Mouse (Mus musculus): Measurements from ENCODE around the gene Atp2a3. TPM values are rescaled to one million over a fixed set of nuclear protein-coding genes. Genes with fewer than 3 reads are reported as not detected.
A peak's percentile ranks its signal among the peaks of the same experiment; 100 is the strongest.

Gene Atp2a3
- polyA plus RNA-seq (2011; ENCODE audit: insufficient read depth, insufficient read length, low read depth, missing spikeins) = 3.6 and 3.7 TPM in 2 replicates

GRCm38 (mm10) chr11:72961072-72961980 lies at the start of gene Atp2a3:
Atp2a3 (plus strand) TSS chr11:72961169.
- Histone ChIP-seq H3K4me3 (ENCODE audit: low read depth, low read length) (peak within 1 kb of the TSS; percentile 63), H3K9ac (ENCODE audit: low read depth, poor library complexity, severe bottlenecking) (peak within 1 kb of the TSS; percentile 7), H3K4me1 (ENCODE audit: control insufficient read depth, insufficient read depth, low read length) (peaks cover 2% of the 10 kb centered on the region), H3K27ac (ENCODE audit: insufficient read depth, low read length) (no peak within 1 kb of the TSS), H3K36me3 (ENCODE audit: control insufficient read depth, insufficient read depth, low read length, poor library complexity, severe bottlenecking) (no peaks in the 10 kb centered on the region), H3K27me3 (ENCODE audit: control insufficient read depth, insufficient read depth, low read length, poor library complexity, severe bottlenecking) (no peaks in the 10 kb centered on the region), H3K9me3 (replicated peaks; ENCODE audit: control insufficient read depth, insufficient read depth, low read length, poor library complexity, severe bottlenecking) (no peaks in the 10 kb centered on the region)
- no peak for TF ChIP-seq EP300 (IDR thresholded peaks at IDR 0.05; ENCODE audit: insufficient read depth, low read depth, low read length)
- TF ChIP-seq POLR2A (IDR thresholded peaks at IDR 0.05; ENCODE audit: insufficient read depth, low read length) = no peak
- TF ChIP-seq CTCF (IDR thresholded peaks at IDR 0.05; ENCODE audit: low read depth, low read length) = no peak

GRCm38 (mm10) chr11:72917299-72917996 lies 43.5 kb upstream of the Atp2a3 start:
- Histone ChIP-seq H3K27me3 (ENCODE audit: control insufficient read depth, insufficient read depth, low read length, poor library complexity, severe bottlenecking) (no peaks in the 10 kb centered on the region), H3K27ac (ENCODE audit: insufficient read depth, low read length) (no peak overlapping the region), H3K9me3 (replicated peaks; ENCODE audit: control insufficient read depth, insufficient read depth, low read length, poor library complexity, severe bottlenecking) (no peaks in the 10 kb centered on the region), H3K4me1 (ENCODE audit: control insufficient read depth, insufficient read depth, low read length) (no peaks in the 10 kb centered on the region), H3K9ac (ENCODE audit: low read depth, poor library complexity, severe bottlenecking) (no peak overlapping the region), H3K36me3 (ENCODE audit: control insufficient read depth, insufficient read depth, low read length, poor library complexity, severe bottlenecking) (peaks cover 6% of the 10 kb centered on the region; the same call in 1 of the 2 replicates), H3K4me3 (ENCODE audit: low read depth, low read length) (no peak overlapping the region)
- TF ChIP-seq CTCF (IDR thresholded peaks at IDR 0.05; ENCODE audit: low read depth, low read length) (no peak), EP300 (IDR thresholded peaks at IDR 0.05; ENCODE audit: insufficient read depth, low read depth, low read length) (no peak), POLR2A (IDR thresholded peaks at IDR 0.05; ENCODE audit: insufficient read depth, low read length) (no peak)

- Histone ChIP-seq H3K27ac (ENCODE audit: insufficient read depth, low read length) (no peak overlapping the region), H3K36me3 (ENCODE audit: control insufficient read depth, insufficient read depth, low read length, poor library complexity, severe bottlenecking) (peaks cover 4% of the 10 kb centered on the region; the same call in 1 of the 2 replicates), H3K9ac (ENCODE audit: low read depth, poor library complexity, severe bottlenecking) (no peak overlapping the region), H3K4me1 (ENCODE audit: control insufficient read depth, insufficient read depth, low read length) (no peaks in the 10 kb centered on the region), H3K4me3 (ENCODE audit: low read depth, low read length) (no peak overlapping the region), H3K9me3 (replicated peaks; ENCODE audit: control insufficient read depth, insufficient read depth, low read length, poor library complexity, severe bottlenecking) (no peaks in the 10 kb centered on the region), H3K27me3 (ENCODE audit: control insufficient read depth, insufficient read depth, low read length, poor library complexity, severe bottlenecking) (no peaks in the 10 kb centered on the region)
- TF ChIP-seq EP300 (IDR thresholded peaks at IDR 0.05; ENCODE audit: insufficient read depth, low read depth, low read length) = no peak
- no peak for TF ChIP-seq CTCF (IDR thresholded peaks at IDR 0.05; ENCODE audit: low read depth, low read length)
- no peak for TF ChIP-seq POLR2A (IDR thresholded peaks at IDR 0.05; ENCODE audit: insufficient read depth, low read length)
Measured at GRCm38 (mm10) chr11:72923116-72923515, 37.9 kb upstream of the Atp2a3 start.

DNA sequence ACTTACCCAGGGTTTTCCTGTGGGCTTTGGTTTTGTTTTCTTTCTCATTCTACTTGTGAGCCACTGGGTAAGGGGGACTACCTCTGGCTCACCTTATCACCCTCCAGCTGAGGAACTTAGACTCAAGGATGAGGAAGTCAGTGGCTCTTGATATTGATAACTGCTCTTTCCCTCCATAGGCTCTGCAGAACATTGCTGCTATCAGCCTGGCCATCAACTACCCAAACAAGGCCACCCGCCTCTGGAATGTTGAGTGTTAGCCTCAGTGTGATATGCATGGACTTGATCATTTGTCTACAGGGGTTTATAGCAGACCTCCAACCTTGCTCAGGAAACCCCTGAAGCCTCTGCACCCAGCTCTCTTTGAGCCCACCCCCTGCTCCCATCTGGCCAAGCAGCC lies 36.5 kb upstream of the Atp2a3 start:
- H3K9me3 ChIP-seq (replicated peaks; ENCODE audit: control insufficient read depth, insufficient read depth, low read length, poor library complexity, severe bottlenecking) = no peaks in the 10 kb centered on the region
- TF ChIP-seq CTCF (IDR thresholded peaks at IDR 0.05; ENCODE audit: low read depth, low read length) (no peak), POLR2A (IDR thresholded peaks at IDR 0.05; ENCODE audit: insufficient read depth, low read length) (no peak), EP300 (IDR thresholded peaks at IDR 0.05; ENCODE audit: insufficient read depth, low read depth, low read length) (no peak)
- H3K27me3 ChIP-seq (ENCODE audit: control insufficient read depth, insufficient read depth, low read length, poor library complexity, severe bottlenecking) = no peaks in the 10 kb centered on the region
- no peak overlapping the region for H3K27ac ChIP-seq (ENCODE audit: insufficient read depth, low read length)
- no peak overlapping the region for H3K9ac ChIP-seq (ENCODE audit: low read depth, poor library complexity, severe bottlenecking)
- no peaks in the 10 kb centered on the region for H3K36me3 ChIP-seq (ENCODE audit: control insufficient read depth, insufficient read depth, low read length, poor library complexity, severe bottlenecking)
- H3K4me3 ChIP-seq (ENCODE audit: low read depth, low read length) = no peak overlapping the region
- no peaks in the 10 kb centered on the region for H3K4me1 ChIP-seq (ENCODE audit: control insufficient read depth, insufficient read depth, low read length)

DNA sequence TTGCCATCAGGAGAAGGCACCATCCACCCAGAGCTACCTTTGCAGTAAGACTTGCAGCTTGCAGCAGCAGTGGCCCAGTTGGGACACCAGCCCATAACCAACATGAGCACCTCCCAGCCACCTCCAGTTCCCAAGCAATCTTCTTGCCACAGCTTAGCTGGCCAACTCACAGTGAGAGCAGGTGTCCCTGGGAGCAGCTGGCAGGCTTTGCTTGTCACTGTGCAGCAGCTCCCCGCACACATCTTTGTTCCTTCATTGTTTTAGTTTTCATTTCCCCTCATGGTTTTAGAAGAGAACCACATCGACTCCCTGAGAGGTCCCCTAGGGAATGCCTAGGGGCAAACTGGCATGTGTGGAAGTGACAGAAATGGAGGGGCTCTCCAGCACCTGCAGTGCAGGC lies 35.9 kb upstream of the Atp2a3 start:
- no peaks in the 10 kb centered on the region for H3K27me3 ChIP-seq (ENCODE audit: control insufficient read depth, insufficient read depth, low read length, poor library complexity, severe bottlenecking)

More for the DNA sequence above, 35.9 kb upstream of the Atp2a3 start:
- H3K4me1 ChIP-seq (ENCODE audit: control insufficient read depth, insufficient read depth, low read length) = no peaks in the 10 kb centered on the region
- H3K9me3 ChIP-seq (replicated peaks; ENCODE audit: control insufficient read depth, insufficient read depth, low read length, poor library complexity, severe bottlenecking) = no peaks in the 10 kb centered on the region
- H3K36me3 ChIP-seq (ENCODE audit: control insufficient read depth, insufficient read depth, low read length, poor library complexity, severe bottlenecking) = no peaks in the 10 kb centered on the region
- H3K9ac ChIP-seq (ENCODE audit: low read depth, poor library complexity, severe bottlenecking) = no peak overlapping the region
- H3K27ac ChIP-seq (ENCODE audit: insufficient read depth, low read length) = no peak overlapping the region
- TF ChIP-seq CTCF (IDR thresholded peaks at IDR 0.05; ENCODE audit: low read depth, low read length) (no peak), POLR2A (IDR thresholded peaks at IDR 0.05; ENCODE audit: insufficient read depth, low read length) (no peak), EP300 (IDR thresholded peaks at IDR 0.05; ENCODE audit: insufficient read depth, low read depth, low read length) (no peak)
- no peak overlapping the region for H3K4me3 ChIP-seq (ENCODE audit: low read depth, low read length)
